Mouse (Mus musculus): Measurements from ENCODE around the gene Ntng1.

DNA sequence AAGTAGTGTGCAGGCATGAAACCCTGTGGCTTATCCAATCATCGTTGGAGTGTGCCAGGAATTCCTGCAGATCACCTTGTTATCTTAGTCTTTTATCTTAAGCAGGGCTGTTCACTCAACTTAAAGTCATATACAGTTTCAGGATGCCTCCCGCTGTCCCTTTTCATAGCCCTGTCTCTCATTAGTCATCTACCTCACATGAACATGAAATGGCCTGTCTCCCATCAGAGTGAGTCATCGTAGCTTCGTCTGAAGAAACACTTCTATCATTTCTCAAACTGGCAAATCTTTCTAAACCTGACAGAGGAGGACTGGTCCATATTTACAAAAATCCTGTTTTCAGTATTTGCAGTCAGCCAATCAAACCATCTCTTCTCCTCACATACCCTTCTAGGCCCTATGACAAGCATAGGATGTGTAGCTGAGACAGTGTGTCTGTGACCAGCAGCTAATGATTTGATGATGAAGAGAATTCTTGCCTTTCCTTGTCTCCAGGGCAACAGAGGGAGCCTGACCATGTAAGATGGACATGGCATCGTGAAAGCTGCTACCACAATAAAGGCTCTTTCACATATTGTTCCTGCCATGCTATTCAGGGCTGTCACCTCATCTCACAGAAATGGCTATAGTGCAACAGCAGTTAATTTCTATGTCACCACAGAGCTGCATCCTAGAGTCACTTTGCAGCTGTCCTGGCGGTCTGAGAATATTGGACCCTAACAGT lies 336.4 kb downstream of the Ntng1 start:
- TF ChIP-seq POLR2A (IDR thresholded peaks at IDR 0.05; ENCODE audit: insufficient read depth, low read depth, low read length) (no peak), CTCF (IDR thresholded peaks at IDR 0.05) (no peak), EP300 (IDR thresholded peaks at IDR 0.05; ENCODE audit: insufficient read depth, low read depth, low read length) (no peak)

All from heart, adult 2 months (tissue).